Mouse (Mus musculus): ENCODE measurements around the gene Arid5b.

- TF ChIP-seq CTCF (conservative IDR thresholded peaks at IDR 0.05; ENCODE audit: low read length) (no peak), POU5F1 (IDR thresholded peaks at IDR 0.05; ENCODE audit: borderline replicate concordance, low read length) (no peak), NANOG (IDR thresholded peaks at IDR 0.05; ENCODE audit: borderline replicate concordance, low read length) (no peak)
Observed at GRCm38 (mm10) chr10:68252650-68253049, 25.9 kb downstream of the Arid5b start.

Data from E14TG2a.4 (cell line).